Mouse (Mus musculus): ENCODE data around the gene Tars.

DNA sequence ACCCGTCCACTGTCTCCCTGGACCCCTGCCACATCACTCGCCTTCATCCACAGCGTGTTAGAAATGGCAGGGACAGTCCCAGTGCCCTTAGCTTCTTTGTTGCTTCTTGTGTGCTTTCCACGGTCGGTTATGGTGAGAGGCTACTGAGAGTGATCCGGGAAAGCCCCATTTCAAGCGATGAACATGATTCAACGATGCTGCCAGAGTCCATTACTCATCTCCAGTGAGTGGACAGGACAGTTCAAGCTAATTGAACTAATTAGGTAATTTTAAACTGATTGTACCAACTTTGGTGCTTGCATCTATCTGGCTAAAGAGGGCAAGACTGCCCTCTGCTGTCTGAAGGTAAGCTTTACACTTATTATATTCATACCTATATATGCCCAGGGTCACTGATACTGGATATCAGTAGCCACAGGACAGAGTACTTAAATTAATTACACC lies 19.4 kb downstream of the Tars start:
- TF ChIP-seq POLR2A (IDR thresholded peaks at IDR 0.05; ENCODE audit: control insufficient read depth, low read depth, low read length), result no peak
- TF ChIP-seq CTCF (IDR thresholded peaks at IDR 0.05; ENCODE audit: control insufficient read depth, insufficient read depth, insufficient replicate concordance, low read depth, low read length), result no peak
